Mouse (Mus musculus) T-helper 17 cell (primary cell): ENCODE data around the gene 1700016C15Rik.

ENCODE experiments used
- in situ Hi-C, 2 experiments: fragments of 300-600 bp; cut with MboI, MseI; formaldehyde crosslinking; loops; 1 replicate in 1 of 2; 2 replicates in 1 of 2; pipeline ENCODE4 v1.15.1; 2025; ENCODE audit warnings: high pct_unique_total_duplicates in 2 of 2

Gene 1700016C15Rik

DNA sequence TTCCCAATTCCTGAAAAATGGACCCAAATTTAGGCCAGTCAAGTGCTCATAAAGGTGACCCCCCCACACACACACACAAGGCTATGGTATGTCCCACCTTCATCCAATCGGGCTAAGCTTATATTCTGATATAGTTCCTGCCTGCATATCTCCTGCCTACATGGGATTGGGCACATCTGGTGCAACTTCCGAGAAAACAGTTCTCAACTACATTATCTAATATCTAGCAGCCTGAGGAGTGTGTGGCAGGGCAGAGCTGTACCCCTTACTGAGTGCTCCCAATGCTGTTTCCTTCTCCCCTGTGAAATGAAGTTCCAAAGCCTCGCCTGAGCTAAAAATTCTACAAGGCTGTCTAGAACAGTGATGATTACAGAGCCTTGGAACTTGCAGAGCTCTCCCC is 13.2 kb upstream of the 1700016C15Rik start:
- in situ Hi-C loops, result no loop called here

DNA sequence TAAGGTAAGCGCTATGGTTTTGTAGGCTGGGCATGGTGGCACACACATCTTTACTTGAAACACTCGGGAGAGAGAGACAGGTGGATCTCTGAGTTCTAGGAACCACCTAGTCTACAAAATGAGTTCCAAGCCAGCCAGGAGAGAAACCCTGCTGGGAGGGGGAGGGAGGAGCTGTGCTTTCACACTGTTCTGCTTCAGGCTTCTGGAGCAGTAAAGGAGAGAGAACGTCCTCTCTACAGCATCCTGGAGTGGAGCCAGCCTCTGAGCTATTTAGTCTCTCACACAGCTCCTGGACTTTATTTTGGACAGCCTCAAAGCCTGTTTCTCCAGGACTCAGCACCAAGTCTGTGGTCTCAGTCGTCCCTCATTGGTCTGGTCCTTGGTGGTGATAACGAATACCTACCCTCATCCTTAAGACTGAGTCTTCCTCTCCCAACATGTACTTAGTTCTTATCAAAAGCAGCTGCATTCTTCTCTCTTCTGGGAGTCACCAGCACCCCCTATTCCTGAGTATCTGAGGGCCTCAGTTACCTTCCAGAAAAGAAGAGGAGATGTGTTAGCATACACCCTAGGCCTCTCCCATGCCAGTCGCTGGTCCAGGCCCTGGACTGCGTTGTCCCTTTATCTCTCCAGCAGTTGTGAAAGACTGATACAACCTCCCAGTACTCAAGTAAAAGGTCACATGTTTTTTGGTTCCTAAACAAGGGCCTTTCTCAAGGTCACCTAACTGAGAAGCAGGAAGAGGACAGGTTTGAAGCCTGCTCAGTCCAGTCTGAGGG is 12.4 kb upstream of the 1700016C15Rik start:
- in situ Hi-C loops, result no loop called here

DNA sequence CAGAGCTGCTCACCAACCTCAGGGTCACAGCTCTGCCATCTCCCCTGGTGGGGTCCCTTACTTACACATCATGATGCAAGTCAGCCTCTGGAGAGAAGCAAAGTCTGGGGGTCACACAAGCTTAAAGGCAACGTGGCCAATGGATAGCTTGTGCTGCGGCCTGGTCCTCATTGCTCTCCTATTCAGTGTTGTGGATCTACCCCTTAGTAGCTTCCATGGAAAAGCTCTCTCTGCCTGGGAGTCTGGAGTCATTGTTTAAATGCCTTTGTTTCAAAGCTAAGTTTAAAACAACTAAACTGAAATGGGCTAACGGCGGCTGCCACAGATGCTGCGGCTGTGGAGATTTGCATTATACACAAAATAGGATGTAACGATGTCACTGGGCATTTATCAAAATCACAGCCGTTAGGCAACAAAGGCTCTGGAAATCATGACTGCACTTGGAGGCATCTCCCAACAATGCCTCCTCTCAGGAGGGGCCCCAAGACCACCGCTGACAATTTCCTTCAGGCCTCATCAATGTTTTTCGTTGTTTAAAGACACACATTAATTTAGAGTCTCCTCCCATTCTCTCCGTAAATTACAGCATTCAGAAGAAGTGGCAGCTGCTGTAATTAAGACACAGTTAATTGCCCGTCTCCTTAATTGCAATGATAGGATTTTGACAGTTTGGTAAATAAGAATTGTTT is 11.1 kb upstream of the 1700016C15Rik start:
- in situ Hi-C loops, result no loop called here

DNA sequence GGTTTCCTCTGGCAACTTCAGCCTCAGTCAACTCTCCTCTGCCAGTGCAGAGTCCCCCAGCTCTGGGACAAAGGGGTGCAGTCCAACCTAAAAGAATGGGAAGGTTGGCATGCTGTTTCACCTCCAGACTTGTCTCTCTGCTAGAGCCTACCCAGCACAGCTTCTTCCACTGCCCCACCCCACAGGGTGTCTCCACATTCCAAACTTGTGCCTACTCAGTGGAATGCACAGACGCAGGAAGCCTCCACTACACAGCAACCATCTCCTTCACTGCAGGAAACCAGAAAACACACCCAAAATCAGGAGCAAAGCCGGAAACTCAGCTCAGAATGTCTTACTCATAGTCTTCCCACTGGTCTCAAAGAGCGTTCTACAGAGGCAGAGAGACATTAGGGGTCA is 10.6 kb upstream of the 1700016C15Rik start:
- in situ Hi-C loops, result no loop called here

DNA sequence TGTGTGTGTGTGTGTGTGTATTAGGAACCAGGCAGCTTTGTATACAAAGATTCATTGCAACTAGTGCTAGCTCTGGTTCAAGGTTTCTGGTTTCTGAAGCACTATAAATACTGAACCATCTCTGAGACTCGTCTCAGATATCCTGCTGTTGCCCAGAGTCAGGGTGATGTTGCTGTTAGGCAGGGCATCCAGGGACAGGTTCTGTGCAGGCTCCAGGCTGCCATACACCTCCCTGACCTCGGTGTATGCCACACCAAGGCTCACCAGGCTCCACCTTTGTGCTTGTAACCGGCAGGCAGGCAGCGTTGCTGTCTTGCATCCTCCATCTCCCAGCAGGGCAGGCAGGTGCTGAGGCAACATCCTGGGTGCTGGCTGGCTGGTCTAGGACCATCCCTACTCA is 5.8 kb upstream of the 1700016C15Rik start:
- in situ Hi-C loops, result no loop called here

DNA sequence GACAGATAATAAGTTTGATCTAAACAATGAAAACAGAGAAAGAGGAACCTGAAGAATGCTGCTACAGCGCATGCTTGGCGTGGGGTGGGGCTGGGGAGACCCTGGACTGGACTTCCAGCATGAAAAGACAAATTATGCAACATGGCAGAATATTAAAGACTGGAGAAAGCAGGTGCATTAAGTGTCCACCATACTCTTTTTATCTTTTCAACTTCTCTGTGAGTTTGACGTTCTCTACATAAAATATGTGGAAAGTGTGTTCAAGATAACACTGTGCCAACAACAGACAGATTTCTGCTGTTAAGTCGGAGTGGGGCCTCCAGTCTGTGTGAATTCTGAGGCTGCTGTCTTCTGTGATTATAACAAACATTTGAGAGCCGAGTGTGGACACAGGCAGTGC is 2.7 kb upstream of the 1700016C15Rik start:
- in situ Hi-C loops, result no loop called here

DNA sequence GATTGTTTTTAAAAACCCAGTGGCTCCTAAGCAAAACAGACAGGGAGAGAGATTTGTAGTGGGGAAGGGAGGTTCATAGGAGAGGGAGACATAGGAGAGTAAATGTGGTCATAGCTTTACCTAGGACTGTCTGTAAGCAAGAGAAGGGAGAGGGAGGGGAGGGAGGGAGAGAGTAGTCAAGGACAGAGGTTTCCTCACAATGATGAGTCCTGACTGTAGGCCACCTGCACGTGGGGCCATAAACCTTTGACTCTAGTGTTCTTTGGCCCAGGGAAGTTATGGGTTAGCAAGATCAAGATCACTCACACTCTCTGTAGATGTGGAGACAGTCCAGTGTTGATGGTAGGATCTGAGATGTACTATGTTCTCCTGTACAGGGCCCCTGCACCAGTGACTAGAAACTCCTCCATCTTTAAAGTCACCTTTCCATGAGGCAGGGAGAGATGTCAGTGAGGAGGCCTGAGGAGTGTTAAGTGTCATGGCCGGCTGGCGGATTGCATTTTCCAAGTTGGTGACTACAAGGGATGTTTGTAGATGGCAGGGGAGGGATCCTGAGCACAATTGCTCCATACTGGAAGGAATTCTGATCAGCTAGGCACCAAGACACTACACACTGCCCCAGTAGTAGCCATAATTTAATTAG is 1.6 kb upstream of the 1700016C15Rik start:
- in situ Hi-C loops, result no loop called here

DNA sequence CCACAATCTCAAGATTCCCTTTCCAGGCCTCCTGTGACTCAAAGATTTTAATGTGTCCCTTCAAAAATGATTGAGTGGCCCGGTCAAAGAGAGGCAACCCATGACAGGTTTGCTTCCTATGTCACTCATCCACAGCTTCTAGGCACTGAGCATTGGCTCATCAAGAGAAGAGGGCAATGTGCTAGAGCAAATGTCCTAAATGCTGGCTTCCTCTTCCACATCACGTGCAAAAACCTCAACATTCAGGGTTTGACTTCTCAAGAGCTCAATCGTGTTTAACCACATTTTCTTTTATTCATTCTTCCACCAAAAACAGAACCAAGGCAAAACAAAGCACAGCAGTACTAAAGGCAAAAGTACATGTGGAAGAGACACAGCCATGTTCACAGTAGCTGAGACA is 2.4 kb downstream of the 1700016C15Rik start:
- in situ Hi-C loops, result no loop called here

DNA sequence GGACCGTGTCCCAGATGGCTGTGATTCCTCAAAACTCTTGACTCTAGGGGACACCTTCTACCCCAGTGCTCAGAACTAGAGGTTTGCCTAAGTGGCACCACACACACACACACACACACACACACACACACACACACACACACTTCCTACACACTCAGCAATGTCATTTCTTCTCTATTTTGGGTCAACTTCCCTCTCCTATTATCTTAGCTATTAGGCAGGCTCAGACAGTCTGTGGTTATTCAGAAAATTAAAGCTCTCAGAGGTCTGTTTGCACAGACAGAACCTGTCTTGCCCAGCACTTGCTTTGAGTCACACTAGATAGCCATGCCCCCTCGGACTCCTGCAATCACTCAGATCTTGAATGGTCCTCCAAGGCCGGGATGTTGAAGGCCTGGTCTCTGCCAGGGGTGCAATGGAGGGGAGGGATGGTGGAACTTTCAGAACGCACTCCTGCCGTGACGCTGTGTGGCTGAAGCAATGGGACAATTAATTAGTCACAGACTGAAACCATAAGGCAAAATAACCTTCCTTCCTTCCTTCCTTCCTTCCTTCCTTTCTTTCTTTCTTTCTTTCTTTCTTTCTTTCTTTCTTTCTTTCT is 8.0 kb downstream of the 1700016C15Rik start:
- in situ Hi-C loops, result no loop called here

DNA sequence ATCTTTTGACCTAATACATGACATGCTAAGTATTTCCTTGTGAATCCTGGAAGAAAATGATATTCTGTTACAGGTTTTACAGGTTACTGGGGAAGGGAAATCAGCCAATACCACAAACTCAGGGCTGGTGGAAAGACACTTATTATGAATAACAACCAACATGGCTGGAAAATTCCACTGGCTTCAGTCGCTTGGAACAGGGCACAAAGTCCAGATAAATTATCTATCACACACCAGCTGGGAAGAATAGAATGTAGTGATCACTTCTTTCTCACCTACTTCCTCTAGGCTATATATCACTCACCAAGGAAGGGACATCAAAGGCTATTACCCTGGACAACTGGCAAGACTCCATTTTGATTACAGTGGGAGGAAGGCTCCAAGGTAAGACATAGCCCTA is 11.1 kb downstream of the 1700016C15Rik start:
- in situ Hi-C loops, result no loop called here

DNA sequence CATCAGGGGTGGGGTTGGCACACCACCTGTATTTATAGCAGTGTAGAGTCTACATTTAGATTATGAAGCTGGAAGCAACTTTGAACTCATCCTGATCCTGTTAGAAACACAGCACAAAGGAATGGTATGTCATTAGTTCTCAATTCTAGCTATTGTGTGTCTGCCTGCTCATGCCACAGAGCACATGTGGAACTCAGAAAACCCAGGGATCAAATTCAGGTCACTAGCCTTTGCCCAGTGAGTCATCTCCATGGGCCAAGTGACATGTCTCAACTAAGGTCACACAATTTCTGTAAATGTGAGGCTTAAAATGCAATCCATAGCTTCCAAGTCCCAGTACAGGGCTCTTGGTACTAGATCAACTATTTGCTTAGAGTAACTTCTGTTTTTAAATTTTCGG is 12.5 kb downstream of the 1700016C15Rik start:
- in situ Hi-C loops, result no loop called here

DNA sequence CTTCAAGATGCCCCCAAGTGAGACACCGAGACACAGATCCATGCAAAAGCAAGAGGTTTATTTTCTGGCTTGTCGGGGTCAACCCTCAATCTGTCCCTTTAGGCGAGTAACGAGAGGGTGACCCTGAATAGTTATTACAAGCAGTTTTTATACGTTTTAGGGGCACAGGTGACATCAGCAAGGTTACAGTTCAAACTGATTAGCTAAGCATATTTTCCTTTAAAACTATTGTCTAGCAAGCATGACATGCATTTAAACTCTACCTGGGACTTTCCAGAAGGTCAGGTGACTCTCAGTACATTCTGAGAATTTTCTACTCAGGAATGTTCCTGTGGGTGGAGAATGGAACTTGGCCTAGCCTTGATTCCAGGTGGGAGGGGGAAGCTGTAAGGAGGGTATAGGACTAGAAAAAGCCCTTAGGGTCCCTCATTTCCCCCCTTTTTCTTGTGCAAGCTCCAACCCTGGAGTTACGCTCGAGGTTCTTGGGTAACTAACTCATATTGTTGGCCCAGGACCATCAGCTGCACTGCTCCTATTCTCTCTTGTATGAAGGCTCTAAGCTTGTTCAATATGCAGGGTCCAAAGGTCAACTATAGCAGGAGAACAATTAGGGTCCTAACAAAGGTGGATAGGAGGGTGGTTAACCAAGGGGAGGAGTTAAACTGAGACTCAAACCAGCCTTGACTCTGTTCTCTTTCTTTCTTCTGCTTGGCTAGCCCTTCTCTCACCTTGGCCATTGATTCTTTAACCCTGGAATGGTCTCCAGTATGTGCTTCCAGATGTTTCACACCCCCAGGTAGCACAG is 15.1 kb downstream of the 1700016C15Rik start:
- in situ Hi-C loops, result no loop called here

DNA sequence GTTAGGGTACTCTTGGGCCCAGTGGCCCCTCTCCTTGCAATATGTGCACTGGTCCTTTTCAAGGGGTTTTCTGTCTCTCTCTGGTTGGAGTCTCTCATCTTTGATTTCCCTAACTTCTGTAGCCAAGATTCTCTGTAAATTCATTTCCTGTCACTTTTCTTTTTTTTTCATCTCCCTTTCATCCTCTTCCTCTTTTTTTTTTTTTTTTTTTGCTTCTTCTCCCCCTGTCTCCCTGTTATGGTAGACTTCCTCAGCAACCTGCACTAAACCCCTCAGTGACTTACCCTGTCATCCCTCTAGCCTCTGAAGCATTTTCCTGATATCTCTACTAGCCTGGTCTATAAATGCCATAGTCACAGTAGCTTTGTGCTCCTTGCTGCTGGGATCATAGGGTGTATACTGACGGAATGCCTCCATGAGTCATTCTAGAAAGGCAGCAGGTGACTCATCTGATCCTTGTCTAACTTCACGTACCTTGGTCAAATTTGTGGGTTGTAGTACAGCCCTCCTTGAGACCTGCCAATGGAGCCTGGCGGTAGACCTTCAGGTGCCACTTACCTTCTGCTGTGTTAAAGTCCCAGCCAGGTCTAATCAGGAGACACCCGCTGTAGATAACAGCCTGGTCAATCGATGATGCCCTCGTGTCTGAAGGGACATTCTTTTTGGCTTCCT is 18.4 kb downstream of the 1700016C15Rik start:
- in situ Hi-C loops, result no loop called here

DNA sequence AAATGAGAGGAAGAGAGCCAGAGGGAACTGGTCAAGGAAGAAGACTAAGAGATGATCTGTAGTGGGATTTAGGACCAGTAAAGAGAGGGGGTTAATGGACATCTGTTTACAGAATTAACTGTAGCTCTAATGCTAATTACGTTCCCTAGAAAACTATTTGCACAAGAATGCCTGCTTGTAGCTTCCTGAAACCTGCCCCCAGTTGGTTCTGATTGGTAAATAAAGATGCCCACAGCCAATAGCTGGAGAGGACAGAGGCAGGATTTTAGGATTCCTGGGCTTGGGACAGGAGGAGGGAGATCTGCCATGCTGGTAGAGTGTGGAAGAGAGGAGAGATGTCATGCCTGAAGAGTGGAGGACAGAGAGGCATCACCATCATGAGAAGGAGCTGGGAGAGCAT is 23.9 kb downstream of the 1700016C15Rik start:
- in situ Hi-C loops, result loop anchor here in 1 of 2 experiments (25.0 kb wide), 1 partner anchor 2009 kb away; no protein-coding TSS in a partner anchor

DNA sequence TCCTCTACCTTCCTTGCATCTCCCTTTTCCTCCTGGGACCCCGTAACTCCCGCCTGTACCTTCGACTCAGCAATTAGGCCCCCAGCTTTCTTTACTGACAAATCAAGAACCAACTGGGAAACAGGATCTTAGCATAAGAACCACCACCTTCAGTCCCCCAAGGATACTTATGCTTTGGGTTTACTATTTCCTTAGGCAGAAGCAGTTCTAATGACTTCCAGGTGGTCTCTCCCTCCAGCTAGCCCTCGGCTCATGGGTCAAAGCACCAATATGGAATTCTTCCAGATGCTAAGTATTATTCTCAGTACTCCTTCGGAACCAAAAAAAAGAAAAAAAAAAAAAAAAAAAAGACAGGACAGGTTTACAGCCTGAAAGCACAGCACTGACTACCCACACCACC is 27.6 kb downstream of the 1700016C15Rik start:
- in situ Hi-C loops, result loop anchor here in 1 of 2 experiments (25.0 kb wide), 1 partner anchor 2005 kb away; no protein-coding TSS in a partner anchor

DNA sequence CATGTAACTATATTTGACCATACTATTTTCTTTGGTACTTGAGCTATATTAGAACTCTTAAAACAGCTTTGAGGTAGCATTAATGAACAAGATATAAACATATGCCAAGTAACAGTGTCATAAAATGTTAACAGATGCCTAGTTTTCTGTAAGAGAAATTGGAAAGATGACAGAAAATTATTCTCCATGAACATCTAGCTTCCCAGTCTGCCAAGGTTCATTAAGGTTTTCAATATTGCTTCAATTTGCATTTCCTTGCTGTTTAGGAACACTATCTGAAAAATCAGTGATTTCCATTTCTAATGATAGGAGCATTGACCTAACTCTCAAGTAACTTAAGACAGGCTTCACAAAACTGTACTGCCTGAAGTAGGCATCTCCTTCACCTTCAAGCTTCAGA is 39.3 kb downstream of the 1700016C15Rik start:
- in situ Hi-C loops, result loop anchor here in 1 of 2 experiments (25.0 kb wide), 1 partner anchor 1993 kb away; no protein-coding TSS in a partner anchor

DNA sequence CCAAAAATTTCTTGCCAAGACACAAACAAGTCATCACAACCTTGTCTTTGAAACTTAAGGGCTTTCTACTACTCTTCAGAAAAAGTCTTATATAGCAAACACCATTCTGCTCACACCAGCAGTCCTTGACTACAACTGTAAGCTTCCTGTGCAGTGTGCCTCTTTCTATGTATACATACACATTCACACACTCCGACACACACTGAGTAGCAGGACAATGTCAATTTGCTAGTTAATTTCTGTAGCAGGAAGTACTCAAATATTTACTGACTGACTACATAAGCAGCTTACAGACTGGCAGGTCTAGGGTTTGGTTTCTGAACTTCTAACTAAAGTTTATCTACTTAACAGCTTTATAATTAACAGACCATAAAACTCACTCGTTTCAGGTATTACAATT is 47.8 kb downstream of the 1700016C15Rik start:
- in situ Hi-C loops, result loop anchor here (10.0 to 25.0 kb wide), 3 partner anchors 627 to 1985 kb away; partner anchors contain the start of genes Efcab2 (in 1 of the 2) and Exo1 (in 1 of the 2)

DNA sequence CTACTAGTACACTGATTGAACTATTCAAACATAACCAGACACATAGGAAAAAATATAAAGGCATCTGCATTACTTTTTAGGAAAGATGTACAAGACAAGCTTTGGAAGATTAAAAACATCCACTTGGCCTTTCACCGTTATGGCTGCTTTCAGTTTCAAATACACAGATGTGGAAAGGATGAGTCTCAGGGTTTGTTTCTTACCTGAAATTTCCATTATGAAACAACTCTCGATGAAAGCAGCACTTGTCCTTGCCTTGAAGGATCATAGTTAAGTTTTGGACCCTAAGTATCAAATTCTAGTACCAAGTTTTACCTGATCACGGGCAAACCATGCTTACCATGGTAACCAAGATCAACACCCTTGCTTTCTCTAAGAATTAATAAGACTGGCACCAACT is 63.2 kb downstream of the 1700016C15Rik start:
- in situ Hi-C loops, result loop anchor here (10.0 to 25.0 kb wide), 2 partner anchors 542 to 1969 kb away; partner anchors contain the start of gene Hnrnpu (in 2 of the 2)

DNA sequence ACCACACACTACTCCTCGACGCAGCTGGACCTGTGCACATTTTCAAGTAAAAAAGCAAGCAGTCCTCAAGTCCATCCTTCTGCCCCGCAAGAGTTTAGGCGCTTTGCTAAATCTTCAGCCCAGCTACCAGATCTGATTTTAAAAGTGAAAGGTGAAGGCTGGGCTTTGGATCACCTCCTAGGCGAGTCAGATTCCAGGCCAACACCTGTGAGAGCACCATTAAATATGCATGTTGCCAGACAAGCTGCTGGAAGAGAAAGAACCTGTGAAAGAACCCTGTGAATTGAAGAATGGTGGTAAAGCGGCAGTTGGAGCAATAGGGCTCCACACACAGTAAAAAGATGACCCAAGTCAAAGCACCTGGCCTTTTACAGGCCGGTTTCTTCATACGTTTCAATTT is 65.3 kb downstream of the 1700016C15Rik start:
- in situ Hi-C loops, result loop anchor here (5.0 to 25.0 kb wide), 3 partner anchors 182 to 1967 kb away; partner anchors contain the start of gene Hnrnpu (in 2 of the 2)
